Mouse (Mus musculus) megakaryocyte, embryonic 14.5 days (primary cell): ENCODE data around the gene Ptgds.

Source experiments
- FLI1 ChIP-seq: IDR thresholded peaks from 2 replicates; pipeline ENCODE4 v1.6.1; 2012; ENCODE audit warnings: low read length, inconsistent platforms, mixed read lengths
- GATA1 ChIP-seq: IDR thresholded peaks from 3 replicates; pipeline ENCODE4 v1.6.1; 2012; ENCODE audit warnings: mixed read lengths, low read length, inconsistent platforms, borderline replicate concordance

GRCm38 (mm10) chr2:25472550-25472949 is 2.7 kb upstream of the Ptgds start:
- TF ChIP-seq GATA1 (no peak), FLI1 (no peak)
